Mouse (Mus musculus): ENCODE measurements around the gene Nab2. TPM values are rescaled to one million over a fixed set of nuclear protein-coding genes. Genes with fewer than 3 reads are reported as not detected.

The Nab2 gene
- 3.0 and 3.9 TPM in 2 replicates for polyA plus RNA-seq (2015; fragmentation: Nextera tagmentation; extraction: Ambion mirVana)

- 0 out of 2 replicates have a peak within 1 kb of the TSS, but pooled peaks have one; percentile 10 for H3K9ac ChIP-seq (ENCODE audit: low read depth, low read length)
- 3% methylated on average over 38 of the region's 40 CpGs for WGBS (ENCODE audit: insufficient replicate concordance)
- ATAC-seq (ENCODE audit: low read depth), result peak; percentile 5; the same call in 1 of the 2 replicates
- H3K9me3 ChIP-seq (replicated peaks; ENCODE audit: control insufficient read depth, low read length), result no peaks in the 10 kb centered on the region
- peaks cover 58% of the 10 kb centered on the region for H3K27me3 ChIP-seq (ENCODE audit: control insufficient read depth, insufficient read depth, low read depth, low read length)
- H3K4me3 ChIP-seq (ENCODE audit: low read depth, low read length), result peak within 1 kb of the TSS; percentile 59
- no peaks in the 10 kb centered on the region for H3K36me3 ChIP-seq (ENCODE audit: control insufficient read depth, insufficient read depth)
- H3K27ac ChIP-seq (ENCODE audit: low read length), result peak within 1 kb of the TSS; percentile 84
- peaks cover 9% of the 10 kb centered on the region for H3K4me1 ChIP-seq (ENCODE audit: control insufficient read depth, low read depth, low read length)
- H3K4me2 ChIP-seq (ENCODE audit: low read depth, low read length), result peak within 1 kb of the TSS; percentile 53
These were observed at the start of gene Nab2 for GRCm38 (mm10) chr10:127668093-127669050. Gene Nab2, minus strand, starts transcription at chr10:127668568.

GRCm38 (mm10) chr10:127712736-127713135 lies 44.4 kb upstream of the Nab2 start:
- Histone ChIP-seq H3K36me3 (ENCODE audit: control insufficient read depth, insufficient read depth) (no peaks in the 10 kb centered on the region), H3K4me1 (ENCODE audit: control insufficient read depth, low read depth, low read length) (no peaks in the 10 kb centered on the region), H3K4me3 (ENCODE audit: low read depth, low read length) (no peak overlapping the region), H3K4me2 (ENCODE audit: low read depth, low read length) (no peak overlapping the region), H3K27ac (ENCODE audit: low read length) (no peak overlapping the region), H3K27me3 (ENCODE audit: control insufficient read depth, insufficient read depth, low read depth, low read length) (no peaks in the 10 kb centered on the region), H3K9ac (ENCODE audit: low read depth, low read length) (no peak overlapping the region), H3K9me3 (replicated peaks; ENCODE audit: control insufficient read depth, low read length) (no peaks in the 10 kb centered on the region)
- WGBS (ENCODE audit: insufficient replicate concordance), result 76% methylated on average over 6 of the region's 6 CpGs
- ATAC-seq (ENCODE audit: low read depth), result no peak

- Histone ChIP-seq H3K9ac (ENCODE audit: low read depth, low read length) (no peak overlapping the region), H3K4me2 (ENCODE audit: low read depth, low read length) (no peak overlapping the region), H3K4me1 (ENCODE audit: control insufficient read depth, low read depth, low read length) (peaks cover 3% of the 10 kb centered on the region), H3K27me3 (ENCODE audit: control insufficient read depth, insufficient read depth, low read depth, low read length) (no peaks in the 10 kb centered on the region), H3K27ac (ENCODE audit: low read length) (no peak overlapping the region), H3K4me3 (ENCODE audit: low read depth, low read length) (no peak overlapping the region), H3K9me3 (replicated peaks; ENCODE audit: control insufficient read depth, low read length) (no peaks in the 10 kb centered on the region), H3K36me3 (ENCODE audit: control insufficient read depth, insufficient read depth) (no peaks in the 10 kb centered on the region)
- WGBS (ENCODE audit: insufficient replicate concordance), result 77% methylated on average over 13 of the region's 13 CpGs
- ATAC-seq (ENCODE audit: low read depth), result no peak
These were observed 42.0 kb upstream of the Nab2 start for GRCm38 (mm10) chr10:127710331-127710730.

DNA sequence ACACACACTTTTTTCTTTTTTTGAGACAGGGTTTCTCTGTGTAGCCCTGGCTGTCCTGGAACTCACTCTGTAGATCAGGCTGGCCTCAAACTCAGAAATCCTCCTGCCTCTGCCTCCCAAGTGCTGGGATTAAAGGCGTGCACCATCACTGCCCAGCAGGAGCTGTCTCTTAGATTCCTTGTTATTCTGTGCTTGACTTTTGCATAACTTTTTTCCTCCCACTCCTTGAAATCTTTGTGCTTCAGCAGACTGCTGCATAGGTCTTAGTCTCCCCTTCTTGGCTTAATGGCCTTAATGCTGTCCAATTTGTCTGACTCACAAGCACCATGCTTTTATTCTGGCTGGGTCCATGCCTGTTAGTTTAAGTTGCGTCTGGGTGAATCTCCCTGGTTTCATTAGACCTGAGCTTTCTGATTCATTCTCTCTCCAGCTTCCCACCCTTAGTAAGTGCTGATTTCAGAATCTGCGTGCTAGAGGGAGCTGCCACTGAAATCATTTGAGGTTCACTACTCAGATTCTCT lies 40.5 kb upstream of the Nab2 start:
- Histone ChIP-seq H3K27ac (ENCODE audit: low read length) (no peak overlapping the region), H3K36me3 (ENCODE audit: control insufficient read depth, insufficient read depth) (no peaks in the 10 kb centered on the region), H3K4me3 (ENCODE audit: low read depth, low read length) (no peak overlapping the region), H3K4me2 (ENCODE audit: low read depth, low read length) (no peak overlapping the region), H3K9me3 (replicated peaks; ENCODE audit: control insufficient read depth, low read length) (no peaks in the 10 kb centered on the region), H3K27me3 (ENCODE audit: control insufficient read depth, insufficient read depth, low read depth, low read length) (no peaks in the 10 kb centered on the region), H3K9ac (ENCODE audit: low read depth, low read length) (no peak overlapping the region), H3K4me1 (ENCODE audit: control insufficient read depth, low read depth, low read length) (peaks cover 3% of the 10 kb centered on the region)
- no peak for ATAC-seq (ENCODE audit: low read depth)
- 69% methylated on average over 3 of the region's 3 CpGs for WGBS (ENCODE audit: insufficient replicate concordance)

GRCm38 (mm10) chr10:127707721-127708120 lies 39.4 kb upstream of the Nab2 start:
- 64% methylated on average over 7 of the region's 7 CpGs for WGBS (ENCODE audit: insufficient replicate concordance)
- Histone ChIP-seq H3K4me1 (ENCODE audit: control insufficient read depth, low read depth, low read length) (peaks cover 3% of the 10 kb centered on the region), H3K9ac (ENCODE audit: low read depth, low read length) (no peak overlapping the region), H3K9me3 (replicated peaks; ENCODE audit: control insufficient read depth, low read length) (no peaks in the 10 kb centered on the region), H3K4me3 (ENCODE audit: low read depth, low read length) (no peak overlapping the region), H3K4me2 (ENCODE audit: low read depth, low read length) (no peak overlapping the region), H3K27me3 (ENCODE audit: control insufficient read depth, insufficient read depth, low read depth, low read length) (no peaks in the 10 kb centered on the region), H3K27ac (ENCODE audit: low read length) (no peak overlapping the region), H3K36me3 (ENCODE audit: control insufficient read depth, insufficient read depth) (no peaks in the 10 kb centered on the region)
- ATAC-seq (ENCODE audit: low read depth), result peak; percentile 27; the same call in 1 of the 2 replicates

- H3K27me3 ChIP-seq (ENCODE audit: control insufficient read depth, insufficient read depth, low read depth, low read length), result no peaks in the 10 kb centered on the region
- no peaks in the 10 kb centered on the region for H3K9me3 ChIP-seq (replicated peaks; ENCODE audit: control insufficient read depth, low read length)
- WGBS (ENCODE audit: insufficient replicate concordance), result 48% methylated on average over 4 of the region's 4 CpGs
- H3K36me3 ChIP-seq (ENCODE audit: control insufficient read depth, insufficient read depth), result no peaks in the 10 kb centered on the region
- H3K4me3 ChIP-seq (ENCODE audit: low read depth, low read length), result no peak overlapping the region
- H3K4me2 ChIP-seq (ENCODE audit: low read depth, low read length), result no peak overlapping the region
- H3K27ac ChIP-seq (ENCODE audit: low read length), result no peak overlapping the region
- ATAC-seq (ENCODE audit: low read depth), result no peak
- H3K9ac ChIP-seq (ENCODE audit: low read depth, low read length), result no peak overlapping the region
- peaks cover 3% of the 10 kb centered on the region for H3K4me1 ChIP-seq (ENCODE audit: control insufficient read depth, low read depth, low read length)
These were observed 37.4 kb upstream of the Nab2 start for GRCm38 (mm10) chr10:127705783-127706182.

GRCm38 (mm10) chr10:127704766-127705220 lies 36.4 kb upstream of the Nab2 start, which contains the start of gene Myo1a:
Gene Myo1a, plus strand, starts transcription at chr10:127705170.
- WGBS (ENCODE audit: insufficient replicate concordance), result 32% methylated on average over 2 of the region's 2 CpGs
- H3K4me2 ChIP-seq (ENCODE audit: low read depth, low read length), result no peak within 1 kb of the TSS

DNA sequence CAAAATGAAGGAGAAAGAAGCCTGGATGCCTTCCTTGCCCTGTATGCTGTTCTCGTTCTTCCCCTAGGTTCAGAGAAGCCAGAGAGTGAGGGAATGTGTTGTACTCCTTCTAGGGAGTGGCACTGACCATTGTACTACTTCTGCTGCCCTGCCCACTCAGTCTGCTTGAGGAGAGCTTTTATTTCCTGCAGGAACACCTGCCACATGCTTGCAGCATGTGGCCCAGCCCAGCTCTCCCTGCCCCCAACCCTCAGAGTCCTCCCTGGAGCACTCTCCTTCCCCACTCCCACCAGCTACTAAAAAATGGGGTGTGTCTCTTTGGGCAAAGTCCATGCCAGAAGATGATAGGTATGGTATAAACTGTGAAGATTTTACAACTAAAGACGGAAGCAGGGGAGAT lies 35.9 kb upstream of the Nab2 start:
- Histone ChIP-seq H3K9me3 (replicated peaks; ENCODE audit: control insufficient read depth, low read length) (no peaks in the 10 kb centered on the region), H3K27ac (ENCODE audit: low read length) (no peak overlapping the region), H3K4me1 (ENCODE audit: control insufficient read depth, low read depth, low read length) (peaks cover 3% of the 10 kb centered on the region), H3K9ac (ENCODE audit: low read depth, low read length) (no peak overlapping the region), H3K27me3 (ENCODE audit: control insufficient read depth, insufficient read depth, low read depth, low read length) (no peaks in the 10 kb centered on the region), H3K4me3 (ENCODE audit: low read depth, low read length) (no peak overlapping the region), H3K36me3 (ENCODE audit: control insufficient read depth, insufficient read depth) (no peaks in the 10 kb centered on the region), H3K4me2 (ENCODE audit: low read depth, low read length) (no peak overlapping the region)
- WGBS (ENCODE audit: insufficient replicate concordance), result 41% methylated on average over 2 of the region's 2 CpGs
- ATAC-seq (ENCODE audit: low read depth), result no peak

More at GRCm38 (mm10) chr10:127704766-127705220, 36.4 kb upstream of the Nab2 start, which contains the start of gene Myo1a:
- H3K9me3 ChIP-seq (replicated peaks; ENCODE audit: control insufficient read depth, low read length), result no peaks in the 10 kb centered on the region
- no peak for ATAC-seq (ENCODE audit: low read depth)
- H3K4me3 ChIP-seq (ENCODE audit: low read depth, low read length), result no peak within 1 kb of the TSS
- H3K4me1 ChIP-seq (ENCODE audit: control insufficient read depth, low read depth, low read length), result peaks cover 3% of the 10 kb centered on the region
- no peaks in the 10 kb centered on the region for H3K36me3 ChIP-seq (ENCODE audit: control insufficient read depth, insufficient read depth)
- no peak within 1 kb of the TSS for H3K9ac ChIP-seq (ENCODE audit: low read depth, low read length)
- no peaks in the 10 kb centered on the region for H3K27me3 ChIP-seq (ENCODE audit: control insufficient read depth, insufficient read depth, low read depth, low read length)
- H3K27ac ChIP-seq (ENCODE audit: low read length), result no peak within 1 kb of the TSS

DNA sequence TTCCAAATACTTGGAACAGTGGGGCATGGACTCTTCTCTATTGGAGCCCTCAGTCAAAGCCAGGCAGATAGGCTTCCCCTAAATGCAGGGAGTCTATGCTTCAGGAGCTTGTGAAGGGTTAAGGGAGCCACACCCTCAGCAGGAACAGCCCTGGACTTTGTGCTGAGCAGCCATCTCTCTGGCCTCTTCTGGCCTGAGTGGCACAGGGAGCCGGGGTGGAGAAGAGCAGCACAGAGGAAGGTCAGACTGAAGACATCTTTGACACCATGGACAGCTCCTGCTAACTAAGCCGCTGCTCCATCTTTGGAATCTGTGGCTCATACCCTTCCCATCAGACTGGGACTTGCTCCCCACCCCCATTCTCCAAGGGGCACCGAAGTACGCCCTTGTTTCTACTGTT lies 34.9 kb upstream of the Nab2 start:
- no peak overlapping the region for H3K4me3 ChIP-seq (ENCODE audit: low read depth, low read length)
- 31% methylated on average over 4 of the region's 4 CpGs for WGBS (ENCODE audit: insufficient replicate concordance)
- no peak overlapping the region for H3K4me2 ChIP-seq (ENCODE audit: low read depth, low read length)
- no peaks in the 10 kb centered on the region for H3K27me3 ChIP-seq (ENCODE audit: control insufficient read depth, insufficient read depth, low read depth, low read length)
- 0 out of 2 replicates have a peak, but pooled peaks cover 2% of the 10 kb centered on the region for H3K36me3 ChIP-seq (ENCODE audit: control insufficient read depth, insufficient read depth)
- no peak overlapping the region for H3K9ac ChIP-seq (ENCODE audit: low read depth, low read length)
- ATAC-seq (ENCODE audit: low read depth), result no peak
- no peaks in the 10 kb centered on the region for H3K9me3 ChIP-seq (replicated peaks; ENCODE audit: control insufficient read depth, low read length)
- H3K27ac ChIP-seq (ENCODE audit: low read length), result no peak overlapping the region
- peaks cover 3% of the 10 kb centered on the region for H3K4me1 ChIP-seq (ENCODE audit: control insufficient read depth, low read depth, low read length)

Data from liver, embryonic 16.5 days (tissue).